Mouse (Mus musculus) adrenal gland (tissue): ENCODE data around the gene Tkt.

ENCODE experiments used
- intact Hi-C: fragments of 180-260 bp; cut with DNase I; formaldehyde crosslinking; loops from one replicate; pipeline ENCODE4 v1.15.1; 2025
- microRNA-seq, 2 experiments: library from miRNA; unstranded; fragments of <30 nt; microRNA quantifications; one replicate each; pipeline ENCODE4; 2019

Gene Tkt

GRCm38 (mm10) chr14:30616751-30617150 is 68.6 kb downstream of the Tkt start:
- intact Hi-C loops: no loop called here

DNA sequence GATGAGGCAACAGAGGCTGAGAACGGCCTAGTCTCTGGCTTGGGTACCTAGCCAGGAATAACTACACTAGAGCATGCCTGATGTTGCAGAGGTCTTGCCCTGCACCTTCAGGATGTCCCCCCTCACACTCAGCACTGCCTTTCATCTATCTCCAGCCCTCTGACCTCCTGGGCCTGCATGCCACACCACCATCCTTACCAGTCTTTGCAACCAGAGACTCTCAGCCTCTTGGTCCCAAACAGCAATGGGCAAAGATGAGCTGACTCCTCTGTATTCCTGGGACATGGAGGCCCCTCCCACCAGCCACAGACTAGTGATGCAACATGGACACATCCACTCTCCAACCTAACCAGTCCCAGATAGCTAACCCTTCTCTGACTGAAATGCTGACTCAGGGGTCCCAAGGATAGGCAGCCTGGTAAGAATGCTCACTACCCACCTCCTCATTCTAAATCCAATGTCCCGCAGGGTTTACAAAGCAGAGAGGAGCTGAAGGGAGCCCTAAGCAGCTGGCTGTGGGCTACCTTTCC is 70.7 kb downstream of the Tkt start:
- intact Hi-C loops: no loop called here

- intact Hi-C loops: no loop called here
Observed at GRCm38 (mm10) chr14:30619982-30620578, 71.9 kb downstream of the Tkt start.

GRCm38 (mm10) chr14:30622130-30622529 is 74.0 kb downstream of the Tkt start:
- intact Hi-C loops: no loop called here

DNA sequence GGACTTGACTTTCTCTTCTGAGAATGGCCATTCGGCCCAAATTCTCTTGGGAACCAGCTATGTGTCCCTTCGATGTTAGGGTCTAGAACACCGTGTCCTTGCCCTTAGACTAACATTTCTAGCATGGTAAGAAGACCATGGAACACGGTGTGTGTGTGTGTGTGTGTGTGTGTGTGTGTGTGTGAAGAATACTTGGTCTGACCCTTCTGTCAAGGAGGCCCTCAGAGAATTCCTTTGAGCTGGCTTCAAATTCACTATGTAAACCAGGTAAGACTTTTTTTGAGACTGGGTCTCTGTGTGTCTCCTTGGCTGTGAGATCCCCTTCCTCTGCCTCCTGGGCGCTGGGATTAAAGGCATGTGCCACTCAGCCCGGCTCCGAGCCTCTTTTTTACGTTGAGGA is 74.4 kb downstream of the Tkt start:
- intact Hi-C loops: no loop called here

Small RNAs within 50 kb of the gene (microRNA-seq; reads per million reads assigned to microRNA genes)
- 6.6 to 10.5 reads per million in 2 experiments for gene Mir3076
